ENCODE assay signal across 14 mouse cellular contexts in genomic region chr10:67962496-67962895, GRCm38 (mm10). TPM values are rescaled to one million over a fixed set of nuclear protein-coding genes. Genes with fewer than 3 reads are reported as not detected.
A peak's percentile ranks its signal among the peaks of the same experiment; 100 is the strongest.
DNase-seq lines count a peak whose midpoint lies in the region; ATAC-seq lines count a peak whose summit lies in the region.
"Had no signal": no experiment of that assay in that cellular context is flagged by ENCODE, and none has a peak within 500 bp of the region (broad histone marks: within the 10 kb centered on the region; RNA-seq: fewer than 3 reads in every experiment).

No protein-coding gene starts in this region.

- H3K9ac ChIP-seq in forebrain, embryonic 15.5 days (replicated peaks): no peak overlapping the region
- H3K9ac ChIP-seq in hindbrain, embryonic 15.5 days: no peak overlapping the region
- H3K9ac ChIP-seq: heart, embryonic 12.5 days; liver, embryonic 12.5 days had no signal

- peak; percentile 46 for DNase-seq in retina, embryonic 14.5 days (ENCODE audit: low spot score)
- DNase-seq in ovary, postnatal 36 days (ENCODE audit: low spot score): no peak
- no peak for DNase-seq in c-Kit-positive CD71-positive TER-119-positive erythroid progenitor cells, embryonic 14.5 days (ENCODE audit: low spot score)
- DNase-seq: cerebellum, postnatal 10 days; gastrocnemius, adult 2 months; lung, postnatal 36 days had no signal

- H3K27me3 ChIP-seq in megakaryocyte, embryonic 14.5 days (replicated peaks): peaks cover 2% of the 10 kb centered on the region
- no peaks in the 10 kb centered on the region for H3K27me3 ChIP-seq in forebrain, embryonic 15.5 days
- no peaks in the 10 kb centered on the region for H3K27me3 ChIP-seq in hindbrain, embryonic 15.5 days
- H3K27me3 ChIP-seq: heart, embryonic 12.5 days; liver, embryonic 12.5 days had no signal

- 0 out of 2 replicates have a peak overlapping the region, but pooled peaks have one; percentile 27 for H3K27ac ChIP-seq in forebrain, embryonic 15.5 days (replicated peaks)
- no peak overlapping the region for H3K27ac ChIP-seq in hindbrain, embryonic 15.5 days (replicated peaks)
- H3K27ac ChIP-seq: gastrocnemius, adult 2 months; kidney, postnatal 0 days; liver, embryonic 12.5 days had no signal

- H3K36me3 ChIP-seq in megakaryocyte, embryonic 14.5 days (replicated peaks; ENCODE audit: low read length): no peaks in the 10 kb centered on the region
- no peaks in the 10 kb centered on the region for H3K36me3 ChIP-seq in forebrain, embryonic 15.5 days
- H3K36me3 ChIP-seq in hindbrain, embryonic 15.5 days: no peaks in the 10 kb centered on the region
- H3K36me3 ChIP-seq: heart, embryonic 12.5 days; liver, embryonic 12.5 days had no signal

- WGBS in forebrain, embryonic 15.5 days: 21% methylated on average over 10 of the region's 10 CpGs
- WGBS in hindbrain, embryonic 15.5 days: 27% methylated on average over 10 of the region's 10 CpGs

- H3K4me2 ChIP-seq in forebrain, embryonic 15.5 days (replicated peaks): no peak overlapping the region
- peak overlapping the region; percentile 19; the same call in 1 of the 2 replicates for H3K4me2 ChIP-seq in hindbrain, embryonic 15.5 days
- H3K4me2 ChIP-seq: heart, embryonic 12.5 days; liver, embryonic 12.5 days had no signal

- H3K4me1 ChIP-seq in megakaryocyte, embryonic 14.5 days: no peaks in the 10 kb centered on the region
- H3K4me1 ChIP-seq in forebrain, embryonic 15.5 days: peaks cover 6% of the 10 kb centered on the region; the same call in 1 of the 2 replicates
- no peaks in the 10 kb centered on the region for H3K4me1 ChIP-seq in hindbrain, embryonic 15.5 days (replicated peaks)
- H3K4me1 ChIP-seq: heart, embryonic 12.5 days; liver, embryonic 12.5 days had no signal

- no peaks in the 10 kb centered on the region; the same call in 1 of the 2 replicates for H3K9me3 ChIP-seq in megakaryocyte, embryonic 14.5 days
- no peaks in the 10 kb centered on the region for H3K9me3 ChIP-seq in forebrain, embryonic 15.5 days
- H3K9me3 ChIP-seq in hindbrain, embryonic 15.5 days: no peaks in the 10 kb centered on the region
- H3K9me3 ChIP-seq: heart, embryonic 12.5 days; liver, embryonic 12.5 days had no signal

- peak overlapping the region; percentile 59 for H3K4me3 ChIP-seq in megakaryocyte, embryonic 14.5 days (replicated peaks)
- no peak overlapping the region for H3K4me3 ChIP-seq in forebrain, embryonic 15.5 days
- H3K4me3 ChIP-seq in hindbrain, embryonic 15.5 days: no peak overlapping the region
- H3K4me3 ChIP-seq: gastrocnemius, adult 2 months; heart, embryonic 12.5 days; liver, embryonic 12.5 days had no signal

- no peak for ATAC-seq in megakaryocyte, adult 5-6 weeks (ENCODE audit: poor library complexity, severe bottlenecking)
- no peak for ATAC-seq in forebrain, embryonic 15.5 days (replicated peaks)
- ATAC-seq in hindbrain, embryonic 15.5 days (ENCODE audit: low FRiP score, low read depth): no peak
- ATAC-seq: inflammation-experienced regulatory T-cells, adult 6 months; liver, embryonic 12.5 days had no signal

RNA-seq across cellular contexts. Expression of gene Rtkn2, which starts 16.9 kb away (rescaled TPM):
- polyA plus RNA-seq in megakaryocyte, embryonic 14.5 days (2012; ENCODE audit: insufficient read depth, low replicate concordance): not detected in 2 replicates
- 4.1 and 5.3 TPM in 2 replicates for total RNA-seq in megakaryocyte, adult 5-6 weeks (2015)
- 7.6 and 8.6 TPM in 2 replicates for total RNA-seq in megakaryocyte, adult 5-6 weeks (2017)
- polyA plus RNA-seq in forebrain, embryonic 15.5 days (2015; fragmentation: Nextera tagmentation; extraction: Ambion mirVana): 10.7 and 13.0 TPM in 2 replicates
- 4.3 and 5.6 TPM in 2 replicates for polyA plus RNA-seq in hindbrain, embryonic 15.5 days (2015; fragmentation: Nextera tagmentation; extraction: Ambion mirVana)

RNA-seq across cellular contexts. Expression of gene Zfp365, which starts 50.0 kb away (rescaled TPM):
- 0.04 TPM in 1 of 2 replicates, not detected in the other for polyA plus RNA-seq in megakaryocyte, embryonic 14.5 days (2012; ENCODE audit: insufficient read depth, low replicate concordance)
- 0.36 TPM in 1 of 2 replicates, not detected in the other for total RNA-seq in megakaryocyte, adult 5-6 weeks (2015)
- total RNA-seq in megakaryocyte, adult 5-6 weeks (2017): not detected in 2 replicates
- 3.3 and 4.4 TPM in 2 replicates for polyA plus RNA-seq in forebrain, embryonic 15.5 days (2015; fragmentation: Nextera tagmentation; extraction: Ambion mirVana)
- polyA plus RNA-seq in hindbrain, embryonic 15.5 days (2015; fragmentation: Nextera tagmentation; extraction: Ambion mirVana): 6.0 and 6.1 TPM in 2 replicates
